Mouse (Mus musculus) heart, embryonic 14.5 days (tissue): ENCODE measurements around the gene Ribc2. TPM values are rescaled to one million over a fixed set of nuclear protein-coding genes. Genes with fewer than 3 reads are reported as not detected.

ENCODE experiments used
- ATAC-seq: fragments of 200-750 bp; cut with Nextera tagmentation; 2 replicates; pipeline ENCODE4 v1.8.0; 2017; ENCODE audit warnings: low read depth, moderate TSS enrichment; ENCODE audit not compliant: insufficient number of reproducible peaks, insufficient read depth, low FRiP score
- H3K27ac ChIP-seq, 2 experiments: fragments of 200-500 bp in 1 of 2; fragments of 300-500 bp in 1 of 2; sonication (generic) in 1 of 2; replicated peaks in 1 of 2; 2 replicates each; pipeline ENCODE4 v1.5.1; 2012 to 2014; ENCODE audit warnings: low read depth in 2 of 2, low read length in 2 of 2, control low read depth in 1 of 2, mild to moderate bottlenecking in 1 of 2, mixed read lengths in 1 of 2; ENCODE audit not compliant: control insufficient read depth in 1 of 2, insufficient read depth in 1 of 2
- H3K27me3 ChIP-seq: fragments of 300-500 bp; sonication (generic); 2 replicates; pipeline ENCODE4 v1.6.1; 2014; ENCODE audit warnings: mild to moderate bottlenecking, low read length, control low read depth; ENCODE audit not compliant: control insufficient read depth, insufficient read depth
- H3K36me3 ChIP-seq: fragments of 300-500 bp; sonication (generic); 2 replicates; pipeline ENCODE4 v1.6.1; 2014; ENCODE audit warnings: mild to moderate bottlenecking, control low read depth, low read length, mixed read lengths; ENCODE audit not compliant: control insufficient read depth, insufficient read depth
- H3K4me1 ChIP-seq, 2 experiments: fragments of 200-500 bp in 1 of 2; fragments of 300-500 bp in 1 of 2; sonication (generic) in 1 of 2; 2 replicates each; pipeline ENCODE4 v1.6.1; 2012 to 2014; ENCODE audit warnings: low read length in 2 of 2, control low read depth in 1 of 2, mixed read lengths in 1 of 2; ENCODE audit not compliant: control insufficient read depth in 2 of 2, insufficient read depth in 2 of 2
- H3K4me2 ChIP-seq: fragments of 300-500 bp; sonication (generic); 2 replicates; pipeline ENCODE4 v1.6.1; 2014; ENCODE audit warnings: mild to moderate bottlenecking, low read length
- H3K4me3 ChIP-seq, 2 experiments: fragments of 200-500 bp in 1 of 2; fragments of 300-500 bp in 1 of 2; sonication (generic) in 1 of 2; 2 replicates each; pipeline ENCODE4 v1.5.1; 2012 to 2014; ENCODE audit warnings: low read length in 2 of 2, mild to moderate bottlenecking in 2 of 2, control low read depth in 1 of 2, low read depth in 1 of 2, moderate library complexity in 1 of 2; ENCODE audit not compliant: control insufficient read depth in 1 of 2, insufficient read depth in 1 of 2
- H3K9ac ChIP-seq: fragments of 300-500 bp; sonication (generic); 2 replicates; pipeline ENCODE4 v1.6.1; 2014; ENCODE audit warnings: mild to moderate bottlenecking, low read length
- H3K9me3 ChIP-seq: fragments of 300-500 bp; sonication (generic); 2 replicates; pipeline ENCODE4 v1.6.1; 2016; ENCODE audit warnings: low read length, control low read depth; ENCODE audit not compliant: control insufficient read depth
- WGBS: fragments of 180-500 bp; shearing (Covaris S2); extraction: QIAGEN DNeasy Blood & Tissue Kit; methylation state at CpG from one replicate; pipeline ENCODE4 v1.1.7; 2014; 5-methylcytosine and 5-hydroxymethylcytosine counted together
- polyA plus RNA-seq: library from polyadenylated mRNA; unstranded; fragments of >200 nt; fragmentation: Nextera tagmentation; extraction: Ambion mirVana; gene quantifications from 2 replicates; pipeline ENCODE4 v1.2.1, GENCODE M21; 2014

Ribc2 gene
- polyA plus RNA-seq, 1 experiment from 2014 or later: not detected

DNA sequence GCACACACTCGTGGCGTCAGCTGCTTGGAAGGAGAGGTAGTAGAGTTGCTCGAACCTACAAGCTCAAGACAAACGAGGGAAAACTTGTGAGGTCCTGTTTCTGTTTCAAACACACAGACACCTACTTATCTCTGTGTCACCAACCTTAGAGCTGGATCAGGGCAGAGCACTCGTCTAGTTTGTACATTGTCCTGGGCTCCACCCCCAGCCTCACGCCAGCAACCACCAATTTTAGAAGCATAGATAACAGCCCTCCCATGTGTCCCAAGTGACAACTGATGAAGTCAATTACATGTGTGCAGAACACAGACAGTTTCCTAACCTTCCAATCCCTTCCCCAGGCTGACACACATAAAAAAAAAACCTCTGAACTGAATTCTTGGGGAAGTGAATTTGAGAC is 46.3 kb downstream of the Ribc2 start:
- peak overlapping the region; percentile 72 to 75 for H3K27ac ChIP-seq
- peak; percentile 81 for ATAC-seq
- H3K4me3 ChIP-seq: no peak overlapping the region
- H3K4me1 ChIP-seq: peaks cover 21 to 36% of the 10 kb centered on the region in 2 experiments
- H3K27me3 ChIP-seq: no peaks in the 10 kb centered on the region
- H3K9me3 ChIP-seq: 0 out of 2 replicates have a peak, but pooled peaks cover 3% of the 10 kb centered on the region
- 18% methylated on average over 6 of the region's 6 CpGs for WGBS
- H3K4me2 ChIP-seq: peak overlapping the region; percentile 49
- 0 out of 2 replicates have a peak overlapping the region, but pooled peaks have one; percentile 14 for H3K9ac ChIP-seq
- no peaks in the 10 kb centered on the region for H3K36me3 ChIP-seq

GRCm38 (mm10) chr15:85179528-85180180 is 47.8 kb downstream of the Ribc2 start:
- WGBS: 70% methylated on average over 7 of the region's 7 CpGs
- Histone ChIP-seq H3K27me3 (no peaks in the 10 kb centered on the region), H3K4me3 (no peak overlapping the region), H3K9me3 (0 out of 2 replicates have a peak, but pooled peaks cover 3% of the 10 kb centered on the region), H3K36me3 (no peaks in the 10 kb centered on the region), H3K4me1 (peaks cover 16 to 25% of the 10 kb centered on the region in 2 experiments), H3K9ac (no peak overlapping the region), H3K4me2 (no peak overlapping the region), H3K27ac (peak overlapping the region; percentile 28 to 65; a peak in 3 of 4 replicates)
- ATAC-seq: no peak

DNA sequence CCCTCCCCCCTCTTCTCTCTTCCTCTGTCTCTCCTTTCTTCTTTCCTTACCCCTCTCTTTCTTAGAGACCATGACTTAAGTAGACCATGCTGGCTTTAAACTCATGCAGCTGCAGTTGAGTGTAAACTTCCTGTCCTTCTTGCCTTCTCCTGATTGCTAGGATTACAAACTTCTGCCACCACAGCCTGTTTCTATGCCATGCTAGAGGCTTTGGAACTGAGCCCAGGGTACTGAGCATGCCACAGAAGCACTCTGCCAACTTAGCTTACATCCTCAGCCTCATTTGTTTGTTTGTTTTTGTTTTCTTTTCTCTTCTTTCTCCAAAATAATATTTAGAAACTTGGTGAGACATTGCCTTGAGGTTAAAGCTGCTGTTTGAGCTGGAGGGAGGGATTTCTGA is 48.5 kb downstream of the Ribc2 start:
- Histone ChIP-seq H3K4me3 (no peak overlapping the region), H3K36me3 (no peaks in the 10 kb centered on the region), H3K4me1 (peaks cover 16 to 25% of the 10 kb centered on the region in 2 experiments), H3K27ac (peak overlapping the region; percentile 28 to 65; a peak in 2 of 4 replicates), H3K4me2 (no peak overlapping the region), H3K9ac (no peak overlapping the region), H3K27me3 (no peaks in the 10 kb centered on the region), H3K9me3 (0 out of 2 replicates have a peak, but pooled peaks cover 3% of the 10 kb centered on the region)
- no peak for ATAC-seq

DNA sequence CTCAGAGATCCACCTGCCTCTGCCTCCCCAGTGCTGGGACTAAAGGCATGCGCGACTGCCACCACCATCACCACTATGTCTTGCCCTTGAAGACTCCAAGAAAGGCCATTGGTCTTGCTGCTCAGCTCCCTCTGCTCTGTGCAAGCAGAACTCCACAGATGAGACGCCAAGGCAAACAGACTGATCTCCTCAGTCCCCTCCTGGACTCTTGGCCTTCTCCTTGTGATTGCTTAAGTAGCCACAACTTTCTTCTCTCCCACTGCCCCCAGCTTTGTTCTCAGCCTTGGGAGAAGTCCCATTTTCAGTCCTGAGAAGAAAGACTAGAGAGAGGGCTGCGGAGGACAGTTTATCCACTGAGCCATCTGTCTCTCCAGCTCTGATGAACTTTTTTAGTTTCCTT is 50.2 kb downstream of the Ribc2 start:
- peaks cover 17 to 21% of the 10 kb centered on the region in 2 experiments for H3K4me1 ChIP-seq
- H3K27ac ChIP-seq: no peak overlapping the region
- no peak for ATAC-seq
- no peak overlapping the region for H3K4me3 ChIP-seq
- H3K9ac ChIP-seq: no peak overlapping the region
- no peaks in the 10 kb centered on the region for H3K9me3 ChIP-seq
- H3K4me2 ChIP-seq: no peak overlapping the region
- no peaks in the 10 kb centered on the region for H3K27me3 ChIP-seq
- 87% methylated on average over 4 of the region's 4 CpGs for WGBS
- H3K36me3 ChIP-seq: no peaks in the 10 kb centered on the region

DNA sequence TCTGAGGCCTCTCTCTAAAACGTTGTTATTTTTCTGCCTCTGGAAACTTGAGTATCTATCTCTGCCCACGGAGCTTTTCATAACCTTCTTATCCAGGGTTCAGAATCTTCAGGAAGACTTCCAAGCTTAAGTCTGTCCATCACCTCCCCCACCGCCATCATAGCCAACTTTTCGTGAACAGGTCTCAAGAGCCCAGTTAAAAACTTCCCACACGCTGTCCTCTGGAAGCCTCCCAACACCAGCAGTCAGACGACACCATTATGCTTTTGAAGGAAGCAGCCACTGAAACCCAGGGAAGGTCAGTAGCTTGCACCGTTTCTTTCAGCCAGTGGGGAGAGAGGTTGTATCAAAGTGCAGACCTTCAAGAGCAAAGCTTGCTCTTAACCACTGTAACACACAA is 55.0 kb downstream of the Ribc2 start:
- H3K27ac ChIP-seq: no peak overlapping the region
- no peaks in the 10 kb centered on the region for H3K9me3 ChIP-seq
- ATAC-seq: no peak
- H3K4me3 ChIP-seq: no peak overlapping the region
- 0 out of 4 replicates have a peak, but pooled peaks cover 0 to 3% of the 10 kb centered on the region in 2 experiments for H3K4me1 ChIP-seq
- no peak overlapping the region for H3K4me2 ChIP-seq
- no peaks in the 10 kb centered on the region for H3K27me3 ChIP-seq
- H3K9ac ChIP-seq: no peak overlapping the region
- H3K36me3 ChIP-seq: no peaks in the 10 kb centered on the region
- 61% methylated on average over 7 of the region's 7 CpGs for WGBS

GRCm38 (mm10) chr15:85188167-85188778 is 56.4 kb downstream of the Ribc2 start:
- ATAC-seq: no peak
- 51% methylated on average over 8 of the region's 8 CpGs for WGBS
- Histone ChIP-seq H3K27ac (no peak overlapping the region), H3K36me3 (no peaks in the 10 kb centered on the region), H3K4me1 (0 out of 4 replicates have a peak, but pooled peaks cover 0 to 3% of the 10 kb centered on the region in 2 experiments), H3K4me3 (no peak overlapping the region), H3K9me3 (no peaks in the 10 kb centered on the region), H3K9ac (no peak overlapping the region), H3K27me3 (no peaks in the 10 kb centered on the region), H3K4me2 (no peak overlapping the region)
